Mouse (Mus musculus): ENCODE measurements at regions not wholly inside any gene's neighbourhood (a gene's known extent, or its start where the extent isn't known, plus 50 kb on each side); places are given as distances from the start of the nearest gene placed in this dataset.
A peak's percentile ranks its signal among the peaks of the same experiment; 100 is the strongest.

- intact Hi-C loops (cut with DNase I) = no loop called here
- peak in 1 of 2 experiments; percentile 2 for DNase-seq (ENCODE audit: low spot score in 2 of 2)
Measured at GRCm38 (mm10) chr16:66487194-66487944, 672.3 kb downstream of the Vgll3 start.

DNA sequence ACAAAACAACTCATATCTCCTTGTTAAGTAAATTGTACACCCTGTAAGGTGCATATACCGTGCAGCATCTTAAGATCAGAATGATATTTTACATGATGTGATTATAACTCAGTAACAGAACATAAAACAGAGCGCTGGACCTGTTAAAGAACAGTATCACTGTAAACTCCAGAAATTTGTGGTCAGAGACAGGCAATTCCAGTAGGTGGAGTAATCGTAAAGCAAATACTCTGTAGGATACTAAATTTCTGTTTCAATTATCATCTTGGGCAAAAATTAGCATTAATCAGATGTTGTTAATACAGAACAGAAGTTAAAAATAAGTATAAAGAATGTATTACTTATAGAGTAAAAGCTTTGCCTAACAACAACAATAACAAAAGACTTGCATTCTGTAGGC, 680.5 kb downstream of the Vgll3 start:
- DNase-seq (ENCODE audit: low spot score in 2 of 2) = peak in 1 of 2 experiments; percentile 11
- intact Hi-C loops (cut with DNase I) = no loop called here

All from left cerebral cortex, postnatal 25 days (tissue).